Mouse (Mus musculus) C2C12 (cell line): Measurements from ENCODE around the gene Pin1rt1. TPM values are rescaled to one million over a fixed set of nuclear protein-coding genes. Genes with fewer than 3 reads are reported as not detected.

ENCODE experiments used
- H3K27me3 ChIP-seq: one replicate; pipeline ENCODE4 v1.6.1; 2011; ENCODE audit not compliant: control insufficient read depth, insufficient read depth, insufficient read length
- H3K36me3 ChIP-seq: one replicate; pipeline ENCODE4 v1.6.1; 2011; ENCODE audit not compliant: control insufficient read depth, insufficient read depth
- H3K4me3 ChIP-seq: one replicate; pipeline ENCODE4 v1.5.1; 2011; ENCODE audit warnings: mild to moderate bottlenecking, control low read depth; ENCODE audit not compliant: poor library complexity, insufficient read depth, severe bottlenecking
- H3K79me2 ChIP-seq: one replicate; pipeline ENCODE4 v1.6.1; 2011; ENCODE audit not compliant: control insufficient read depth, insufficient read depth
- H3K79me3 ChIP-seq: one replicate; pipeline ENCODE4 v1.6.1; 2011; ENCODE audit warnings: low read depth, control low read depth
- H3ac ChIP-seq: one replicate; pipeline ENCODE3; 2011; ENCODE audit warnings: low read depth; ENCODE audit not compliant: control insufficient read depth, insufficient read length
- CEBPB ChIP-seq: IDR thresholded peaks from one replicate; pipeline ENCODE4 v1.6.1; 2011; ENCODE audit warnings: low read depth, mild to moderate bottlenecking, control low read depth, moderate library complexity
- CTCF ChIP-seq: IDR thresholded peaks from one replicate; pipeline ENCODE4 v1.5.1; 2011; ENCODE audit not compliant: control insufficient read depth, insufficient read depth, insufficient read length
- FOSL1 ChIP-seq: IDR thresholded peaks from one replicate; pipeline ENCODE4 v1.8.0; 2011; ENCODE audit warnings: mild to moderate bottlenecking, low read length; ENCODE audit not compliant: poor library complexity, insufficient read depth, severe bottlenecking
- MAX ChIP-seq: IDR thresholded peaks from one replicate; pipeline ENCODE4 v1.6.1; 2011; ENCODE audit warnings: mild to moderate bottlenecking, control low read depth
- MYOD1 ChIP-seq: IDR thresholded peaks from one replicate; pipeline ENCODE4 v1.6.1; 2011; ENCODE audit warnings: low read depth; ENCODE audit not compliant: control insufficient read depth, insufficient read length
- MYOG ChIP-seq: IDR thresholded peaks from one replicate; pipeline ENCODE4 v1.6.1; 2011; ENCODE audit not compliant: control insufficient read depth, insufficient read length; ENCODE audit errors: extremely low read depth
- USF1 ChIP-seq: IDR thresholded peaks from one replicate; pipeline ENCODE4 v1.6.1; 2011; ENCODE audit warnings: low read depth, mild to moderate bottlenecking, control low read depth, moderate library complexity
- polyA plus RNA-seq: library from polyadenylated mRNA; unstranded; fragments of >200 nt; fragmentation: generic; extraction: Trizol; gene quantifications from one replicate; pipeline ENCODE4 v1.2.1, GENCODE M21; 2012; ENCODE audit warnings: missing spikeins

Gene Pin1rt1
- polyA plus RNA-seq, 1 experiment: not detected

GRCm38 (mm10) chr2:104743971-104744370 lies 27.8 kb upstream of the Pin1rt1 start:
- H3ac ChIP-seq: no peak overlapping the region
- H3K4me3 ChIP-seq: no peak overlapping the region
- H3K36me3 ChIP-seq: no peaks in the 10 kb centered on the region
- TF ChIP-seq USF1 (no peak), CTCF (no peak), CEBPB (no peak), MYOD1 (no peak), FOSL1 (no peak)
- peaks cover 11% of the 10 kb centered on the region for H3K79me3 ChIP-seq
- H3K27me3 ChIP-seq: no peaks in the 10 kb centered on the region
- H3K79me2 ChIP-seq: peaks cover 32% of the 10 kb centered on the region

GRCm38 (mm10) chr2:104743160-104743559 lies 27.0 kb upstream of the Pin1rt1 start:
- TF ChIP-seq MYOD1 (no peak), CEBPB (no peak), MAX (no peak), MYOG (no peak), CTCF (no peak)
- Histone ChIP-seq H3K4me3 (no peak overlapping the region), H3K79me3 (peaks cover 15% of the 10 kb centered on the region)

DNA sequence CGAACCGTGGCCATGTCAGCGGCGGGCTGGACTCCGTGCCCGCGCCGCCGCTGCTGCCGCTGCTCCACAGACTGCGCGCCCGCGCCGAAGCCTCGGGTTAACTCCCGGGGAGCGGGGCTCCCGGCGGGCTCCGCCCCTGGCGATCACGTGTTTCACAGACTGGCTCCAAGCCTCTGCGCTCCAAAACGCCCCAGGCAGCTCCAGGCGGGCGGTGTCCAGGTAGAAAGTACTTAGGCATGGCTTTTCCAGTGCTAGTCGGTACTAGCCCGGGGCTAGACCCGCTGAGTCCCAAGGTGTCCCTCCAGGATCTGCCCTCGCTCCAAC lies 26.5 kb upstream of the Pin1rt1 start, which contains the start of gene Depdc7:
TSS of gene Depdc7 (minus strand) at position 138 of the 324 bp plus-strand sequence.
- peak within 1 kb of the TSS; percentile 64 for H3K4me3 ChIP-seq
- H3K27me3 ChIP-seq: no peaks in the 10 kb centered on the region
- TF ChIP-seq USF1 (peak; percentile 62), MYOG (no peak), MYOD1 (no peak), FOSL1 (no peak), MAX (peak; percentile 31)
- H3K79me3 ChIP-seq: peaks cover 15% of the 10 kb centered on the region
- H3ac ChIP-seq: peak within 1 kb of the TSS; percentile 97
- peaks cover 45% of the 10 kb centered on the region for H3K79me2 ChIP-seq
- no peaks in the 10 kb centered on the region for H3K36me3 ChIP-seq

More at GRCm38 (mm10) chr2:104743160-104743559, 27.0 kb upstream of the Pin1rt1 start:
- H3K79me2 ChIP-seq: peaks cover 40% of the 10 kb centered on the region
- H3ac ChIP-seq: no peak overlapping the region
- H3K27me3 ChIP-seq: no peaks in the 10 kb centered on the region
- H3K36me3 ChIP-seq: no peaks in the 10 kb centered on the region

- no peak for TF ChIP-seq FOSL1
- TF ChIP-seq USF1: no peak
- TF ChIP-seq MAX: no peak
- no peak for TF ChIP-seq MYOG
- TF ChIP-seq CEBPB: no peak
- no peaks in the 10 kb centered on the region for H3K27me3 ChIP-seq
- peak overlapping the region; percentile 64 for H3K4me3 ChIP-seq
- H3K79me3 ChIP-seq: peaks cover 16% of the 10 kb centered on the region
- peak overlapping the region; percentile 97 for H3ac ChIP-seq
- peaks cover 48% of the 10 kb centered on the region for H3K79me2 ChIP-seq
- no peaks in the 10 kb centered on the region for H3K36me3 ChIP-seq
Observed at GRCm38 (mm10) chr2:104741896-104742740, 25.9 kb upstream of the Pin1rt1 start.

DNA sequence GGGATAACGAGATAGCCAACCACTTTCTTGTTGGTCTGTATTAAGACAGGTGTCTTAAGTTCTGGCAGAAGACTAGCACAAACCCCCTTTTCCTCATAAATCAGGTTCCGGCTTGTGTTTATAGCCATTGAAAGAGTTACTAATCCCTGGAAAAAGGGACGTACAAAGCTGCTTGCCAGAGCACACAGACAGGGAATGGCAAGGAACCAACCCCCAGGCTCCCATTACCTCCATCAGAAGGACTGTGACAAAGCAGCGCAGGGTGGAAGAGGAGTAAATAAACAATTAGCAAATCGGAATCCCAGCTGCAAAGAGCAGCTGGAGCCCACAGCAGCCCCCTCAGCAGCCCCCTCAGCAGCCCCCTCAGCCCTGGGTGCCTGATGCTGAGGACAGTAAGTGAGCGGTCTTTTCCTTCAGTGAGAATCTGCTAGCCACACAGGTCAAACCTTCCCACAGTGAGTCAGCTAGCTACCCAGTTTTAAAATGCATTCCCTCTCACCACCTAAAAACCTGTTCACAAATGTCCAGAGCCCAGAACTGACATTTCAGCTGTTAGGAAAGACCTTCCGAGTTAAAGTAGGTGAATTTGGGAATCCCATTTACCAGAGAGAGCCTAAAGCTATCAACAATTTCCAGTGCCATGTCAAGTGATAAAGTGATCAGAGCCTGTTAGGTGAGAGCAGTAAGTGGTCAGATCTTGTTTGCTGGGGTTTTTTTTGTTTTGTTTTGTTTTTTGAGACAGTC lies 25.0 kb upstream of the Pin1rt1 start:
- Histone ChIP-seq H3ac (no peak overlapping the region), H3K79me3 (peaks cover 25% of the 10 kb centered on the region), H3K4me3 (no peak overlapping the region), H3K27me3 (no peaks in the 10 kb centered on the region), H3K36me3 (no peaks in the 10 kb centered on the region), H3K79me2 (peaks cover 57% of the 10 kb centered on the region)
- no peak for TF ChIP-seq USF1
- TF ChIP-seq MYOG: no peak
- TF ChIP-seq MYOD1: no peak
- no peak for TF ChIP-seq CTCF
- no peak for TF ChIP-seq CEBPB
- no peak for TF ChIP-seq MAX
- no peak for TF ChIP-seq FOSL1
